Mouse (Mus musculus) MEL (cell line): Measurements from ENCODE around the gene Endod1. TPM values are rescaled to one million over a fixed set of nuclear protein-coding genes. Genes with fewer than 3 reads are reported as not detected.
A peak's percentile ranks its signal among the peaks of the same experiment; 100 is the strongest.

Experiments used
- DNase-seq: peaks from one replicate; pipeline ENCODE4 v3.0.0; 2011; ENCODE audit warnings: low read depth, low spot score
- H3K27ac ChIP-seq: 2 replicates; pipeline ENCODE4 v1.5.1; 2012; ENCODE audit warnings: low read depth, mild to moderate bottlenecking, control low read depth, low read length, moderate library complexity; ENCODE audit not compliant: control insufficient read depth
- H3K27me3 ChIP-seq, 2 experiments: fragments of 150-350 bp in 1 of 2; sonication (generic) in 1 of 2; 2 replicates each; pipeline ENCODE4 v1.6.1; 2012; ENCODE audit warnings: low read length in 2 of 2, mild to moderate bottlenecking in 2 of 2, improper control_type of control experiment in 1 of 2, moderate library complexity in 1 of 2; ENCODE audit not compliant: insufficient read depth in 2 of 2, control insufficient read depth in 1 of 2
- H3K36me3 ChIP-seq, 2 experiments: 2 replicates each; pipeline ENCODE4 v1.6.1; 2012 to 2014; ENCODE audit warnings: low read length in 2 of 2, improper control_type of control experiment in 1 of 2, inconsistent platforms in 1 of 2, mild to moderate bottlenecking in 1 of 2; ENCODE audit not compliant: insufficient read depth in 2 of 2, control insufficient read depth in 1 of 2
- H3K4me1 ChIP-seq, 2 experiments: fragments of 150-350 bp in 1 of 2; sonication (generic) in 1 of 2; 2 replicates each; pipeline ENCODE4 v1.6.1; 2012; ENCODE audit warnings: low read length in 2 of 2, improper control_type of control experiment in 1 of 2, mild to moderate bottlenecking in 1 of 2; ENCODE audit not compliant: insufficient read depth in 2 of 2, control insufficient read depth in 1 of 2
- H3K4me3 ChIP-seq, 2 experiments: fragments of 150-350 bp in 1 of 2; sonication (generic) in 1 of 2; 2 replicates each; pipeline ENCODE4 v1.5.1; 2012; ENCODE audit warnings: low read depth in 2 of 2, low read length in 2 of 2, mild to moderate bottlenecking in 2 of 2, moderate library complexity in 2 of 2, control low read depth in 1 of 2, improper control_type of control experiment in 1 of 2; ENCODE audit not compliant: control insufficient read depth in 1 of 2, insufficient read depth in 1 of 2
- H3K79me2 ChIP-seq: 2 replicates; pipeline ENCODE4 v1.6.1; 2012; ENCODE audit warnings: mild to moderate bottlenecking, low read length, moderate library complexity; ENCODE audit not compliant: control insufficient read depth, poor library complexity, insufficient read depth
- H3K9ac ChIP-seq: 2 replicates; pipeline ENCODE4 v1.6.1; 2012; ENCODE audit warnings: low read depth, mild to moderate bottlenecking, control low read depth, low read length, moderate library complexity; ENCODE audit not compliant: control insufficient read depth, poor library complexity, severe bottlenecking
- H3K9me3 ChIP-seq: fragments of 150-350 bp; sonication (generic); replicated peaks from 2 replicates; pipeline ENCODE4 v1.6.1; 2012; ENCODE audit warnings: mild to moderate bottlenecking, low read length, improper control_type of control experiment, moderate library complexity; ENCODE audit not compliant: insufficient read depth
- BHLHE40 ChIP-seq: IDR thresholded peaks from 2 replicates; pipeline ENCODE4 v1.6.1; 2012; ENCODE audit warnings: low read depth, mild to moderate bottlenecking, inconsistent platforms, low read length, improper control_type of control experiment, borderline replicate concordance
- CHD1 ChIP-seq: IDR thresholded peaks from 2 replicates; pipeline ENCODE4 v1.6.1; 2012; ENCODE audit warnings: low read depth, mild to moderate bottlenecking, inconsistent platforms, low read length, improper control_type of control experiment
- EP300 ChIP-seq, 2 experiments: IDR thresholded peaks; 2 replicates each; pipeline ENCODE4 v1.6.1; 2011; ENCODE audit warnings: improper control_type of control experiment in 2 of 2, low read length in 2 of 2, low read depth in 1 of 2, mild to moderate bottlenecking in 1 of 2
- ETS1 ChIP-seq: IDR thresholded peaks from 2 replicates; pipeline ENCODE4 v1.6.1; 2012; ENCODE audit warnings: low read depth, mild to moderate bottlenecking, inconsistent platforms, low read length, improper control_type of control experiment, moderate library complexity
- GABPA ChIP-seq: IDR thresholded peaks from 2 replicates; pipeline ENCODE4 v1.6.1; 2012; ENCODE audit warnings: low read depth, mild to moderate bottlenecking, inconsistent platforms, low read length, improper control_type of control experiment, moderate library complexity
- GATA1 ChIP-seq: IDR thresholded peaks from 2 replicates; pipeline ENCODE4 v1.6.1; 2011; ENCODE audit warnings: low read depth, low read length, improper control_type of control experiment
- HCFC1 ChIP-seq: IDR thresholded peaks from 2 replicates; pipeline ENCODE4 v1.6.1; 2012; ENCODE audit warnings: low read depth, mild to moderate bottlenecking, inconsistent platforms, low read length, improper control_type of control experiment, moderate library complexity
- MXI1 ChIP-seq: IDR thresholded peaks from 2 replicates; pipeline ENCODE4 v1.6.1; 2011; ENCODE audit warnings: mild to moderate bottlenecking, low read depth, low read length, improper control_type of control experiment
- MYB ChIP-seq: IDR thresholded peaks from 2 replicates; pipeline ENCODE4 v1.6.1; 2011; ENCODE audit warnings: mild to moderate bottlenecking, low read depth, low read length, improper control_type of control experiment
- MYC ChIP-seq: IDR thresholded peaks from 2 replicates; pipeline ENCODE4 v1.6.1; 2011; ENCODE audit warnings: low read depth, mild to moderate bottlenecking, low read length, improper control_type of control experiment, moderate library complexity
- NELFE ChIP-seq: IDR thresholded peaks from 2 replicates; pipeline ENCODE4 v1.6.1; 2011; ENCODE audit warnings: low read depth, low read length, improper control_type of control experiment
- RCOR1 ChIP-seq: IDR thresholded peaks from 2 replicates; pipeline ENCODE4 v1.6.1; 2012; ENCODE audit warnings: low read depth, mild to moderate bottlenecking, inconsistent platforms, low read length, improper control_type of control experiment
- SIN3A ChIP-seq: IDR thresholded peaks from 2 replicates; pipeline ENCODE4 v1.6.1; 2012; ENCODE audit warnings: low read length, improper control_type of control experiment, inconsistent platforms
- SMC3 ChIP-seq: IDR thresholded peaks from 2 replicates; pipeline ENCODE4 v1.6.1; 2011; ENCODE audit warnings: low read depth, low read length, improper control_type of control experiment
- TAL1 ChIP-seq: IDR thresholded peaks from 2 replicates; pipeline ENCODE4 v1.6.1; 2012; ENCODE audit warnings: mild to moderate bottlenecking, inconsistent platforms, low read length, moderate library complexity, mixed read lengths
- TBP ChIP-seq: IDR thresholded peaks from 2 replicates; pipeline ENCODE4 v1.8.0; 2011; ENCODE audit warnings: low read depth, low read length, improper control_type of control experiment
- TCF12 ChIP-seq: IDR thresholded peaks from 2 replicates; pipeline ENCODE4 v1.6.1; 2014; ENCODE audit warnings: low read depth, mild to moderate bottlenecking, inconsistent platforms, low read length, improper control_type of control experiment, moderate library complexity
- UBTF ChIP-seq: IDR thresholded peaks from 2 replicates; pipeline ENCODE4 v1.6.1; 2012; ENCODE audit warnings: low read depth, mild to moderate bottlenecking, inconsistent platforms, low read length, improper control_type of control experiment, moderate library complexity, borderline replicate concordance; ENCODE audit not compliant: insufficient read depth
- USF1 ChIP-seq: IDR thresholded peaks from 2 replicates; pipeline ENCODE4 v1.6.1; 2014; ENCODE audit warnings: low read depth, mild to moderate bottlenecking, inconsistent platforms, low read length, improper control_type of control experiment, moderate library complexity
- USF2 ChIP-seq, 2 experiments: IDR thresholded peaks; 2 replicates each; pipeline ENCODE4 v1.6.1; 2011 to 2012; ENCODE audit warnings: improper control_type of control experiment in 2 of 2, low read length in 2 of 2, borderline replicate concordance in 1 of 2, inconsistent platforms in 1 of 2, low read depth in 1 of 2, mild to moderate bottlenecking in 1 of 2; ENCODE audit not compliant: insufficient read depth in 1 of 2
- ZC3H11A ChIP-seq: IDR thresholded peaks from 2 replicates; pipeline ENCODE4 v1.6.1; 2012; ENCODE audit warnings: low read depth, mild to moderate bottlenecking, inconsistent platforms, low read length, improper control_type of control experiment
- ZKSCAN1 ChIP-seq: IDR thresholded peaks from 2 replicates; pipeline ENCODE4 v1.6.1; 2012; ENCODE audit warnings: low read depth, mild to moderate bottlenecking, inconsistent platforms, low read length, improper control_type of control experiment, moderate library complexity
- ZMIZ1 ChIP-seq: IDR thresholded peaks from 2 replicates; pipeline ENCODE4 v1.6.1; 2012; ENCODE audit warnings: low read depth, mild to moderate bottlenecking, inconsistent platforms, low read length, improper control_type of control experiment, moderate library complexity
- polyA plus RNA-seq, 2 experiments: library from polyadenylated mRNA; stranded (reverse) in 1 of 2; unstranded in 1 of 2; fragments of >175 nt in 1 of 2; fragments of >200 nt in 1 of 2; gene quantifications; 2 replicates each; pipeline versions ENCODE4 v1.2.1 to v1.2.4; 2012; ENCODE audit warnings: low replicate concordance in 2 of 2, low read depth in 1 of 2; ENCODE audit not compliant: insufficient read length in 2 of 2, insufficient read depth in 1 of 2, missing spikeins in 1 of 2
- total RNA-seq: library from RNA; depleted of rRNA; stranded (reverse); fragments of 300-350 nt; gene quantifications from 2 replicates; pipeline ENCODE4 v1.2.3, GENCODE M21; 2012

The Endod1 gene
- total and polyA plus RNA-seq, 3 experiments: 31.1 to 33.7 TPM; not detected in 1

- TF ChIP-seq GABPA (no peak), NELFE (no peak), HCFC1 (peak; percentile 69), RCOR1 (peak; percentile 92), MYC (peak; percentile 90), USF2 (IDR thresholded peaks at IDR 0.05; ENCODE audit: borderline replicate concordance in 1 of 2, insufficient read depth in 1 of 2, low read depth in 1 of 2, low read length in 2 of 2) (no peak), ZC3H11A (no peak; the same call in 1 of the 2 replicates), BHLHE40 (peak; percentile 71; the same call in 1 of the 2 replicates), CHD1 (no peak; the same call in 1 of the 2 replicates), UBTF (peak; percentile 26; the same call in 1 of the 2 replicates), SMC3 (peak; percentile 55), MYB (peak; percentile 98), USF1 (no peak)
Observed at GRCm38 (mm10) chr9:14396819-14397448, 15.6 kb upstream of the Endod1 start (continued).

GRCm38 (mm10) chr9:14396096-14396495 is 14.8 kb upstream of the Endod1 start:
- H3K9ac ChIP-seq: no peak overlapping the region
- H3K9me3 ChIP-seq: no peaks in the 10 kb centered on the region
- no peak overlapping the region for H3K4me3 ChIP-seq
- no peaks in the 10 kb centered on the region for H3K79me2 ChIP-seq
- no peak overlapping the region for H3K27ac ChIP-seq
- H3K36me3 ChIP-seq: peaks cover 0 to 68% of the 10 kb centered on the region in 2 experiments; a peak in 2 of 4 replicates
- H3K4me1 ChIP-seq: peaks cover 48 to 62% of the 10 kb centered on the region in 2 experiments
- H3K27me3 ChIP-seq: no peaks in the 10 kb centered on the region
- no peak for DNase-seq
- TF ChIP-seq HCFC1: 0 out of 2 replicates have a peak, but pooled peaks have one; percentile 12
- peak in 1 of 2 experiments; percentile 6; a peak in 1 of 4 replicates for TF ChIP-seq EP300 (IDR thresholded peaks at IDR 0.05; ENCODE audit: low read depth in 1 of 2, low read length in 2 of 2)
- no peak for TF ChIP-seq USF1
- TF ChIP-seq TBP: no peak

GRCm38 (mm10) chr9:14394956-14395561 is 13.8 kb upstream of the Endod1 start:
- H3K79me2 ChIP-seq: no peaks in the 10 kb centered on the region
- H3K4me3 ChIP-seq: no peak overlapping the region
- no peak overlapping the region; the same call in 1 of the 2 replicates for H3K9ac ChIP-seq
- peak overlapping the region; percentile 12; the same call in 1 of the 2 replicates for H3K27ac ChIP-seq
- no peaks in the 10 kb centered on the region for H3K27me3 ChIP-seq
- TF ChIP-seq EP300 (IDR thresholded peaks at IDR 0.05; ENCODE audit: low read depth in 1 of 2, low read length in 2 of 2): peak; percentile 37 to 44; a peak in 2 of 4 replicates
- 0 out of 2 replicates have a peak, but pooled peaks have one; percentile 21 for TF ChIP-seq TBP
- peak; percentile 57; the same call in 1 of the 2 replicates for TF ChIP-seq MXI1
- TF ChIP-seq ETS1: peak; percentile 58
- TF ChIP-seq TCF12: peak; percentile 21; the same call in 1 of the 2 replicates
- TF ChIP-seq SMC3: 0 out of 2 replicates have a peak, but pooled peaks have one; percentile 1
- TF ChIP-seq GATA1: peak; percentile 59
- 0 out of 2 replicates have a peak, but pooled peaks have one; percentile 29 for TF ChIP-seq TAL1
- TF ChIP-seq NELFE: no peak
- peak; percentile 66; the same call in 1 of the 2 replicates for TF ChIP-seq SIN3A
- no peak for TF ChIP-seq ZKSCAN1
- no peak for TF ChIP-seq ZMIZ1
- TF ChIP-seq RCOR1: peak; percentile 28; the same call in 1 of the 2 replicates
- TF ChIP-seq, all 39 proteins: peak for 10
- DNase-seq: peak; percentile 63
- peaks cover 0 to 68% of the 10 kb centered on the region in 2 experiments; a peak in 2 of 4 replicates for H3K36me3 ChIP-seq
- H3K4me1 ChIP-seq: peaks cover 52 to 63% of the 10 kb centered on the region in 2 experiments
- no peaks in the 10 kb centered on the region for H3K9me3 ChIP-seq
